ENCODE assay signal across 17 mouse cellular contexts in genomic region chr3:21325329-21325896, GRCm38 (mm10).
A peak's percentile ranks its signal among the peaks of the same experiment; 100 is the strongest.
DNase-seq lines count a peak whose midpoint lies in the region; ATAC-seq and TF ChIP-seq lines count a peak whose summit lies in the region.
"Had no signal": no experiment of that assay in that cellular context is flagged by ENCODE, and none has a peak within 500 bp of the region (broad histone marks: within the 10 kb centered on the region; RNA-seq: fewer than 3 reads in every experiment).

No protein-coding gene starts in this region.

- no peak overlapping the region for H3K9ac ChIP-seq in forebrain, embryonic 13.5 days
- H3K9ac ChIP-seq in hindbrain, postnatal 0 days (replicated peaks; ENCODE audit: low read length) = no peak overlapping the region
- no peak overlapping the region for H3K9ac ChIP-seq in hindbrain, embryonic 14.5 days
- H3K9ac ChIP-seq in neural tube, embryonic 15.5 days (replicated peaks) = no peak overlapping the region
- H3K9ac ChIP-seq: embryonic facial prominence, embryonic 13.5 days had no signal

- no peak overlapping the region for H3K4me2 ChIP-seq in forebrain, embryonic 13.5 days
- H3K4me2 ChIP-seq in hindbrain, postnatal 0 days (ENCODE audit: low read depth, low read length) = no peak overlapping the region
- H3K4me2 ChIP-seq in hindbrain, embryonic 14.5 days (replicated peaks) = no peak overlapping the region
- no peak overlapping the region for H3K4me2 ChIP-seq in neural tube, embryonic 15.5 days
- H3K4me2 ChIP-seq: embryonic facial prominence, embryonic 13.5 days had no signal

- peaks cover 4% of the 10 kb centered on the region for H3K4me1 ChIP-seq in forebrain, embryonic 13.5 days
- no peaks in the 10 kb centered on the region for H3K4me1 ChIP-seq in forebrain, embryonic 10.5 days
- H3K4me1 ChIP-seq in hindbrain, postnatal 0 days (ENCODE audit: insufficient read depth, low read length) = no peaks in the 10 kb centered on the region
- H3K4me1 ChIP-seq in hindbrain, embryonic 14.5 days (replicated peaks; ENCODE audit: control insufficient read depth, insufficient read depth, low read length) = 0 out of 2 replicates have a peak, but pooled peaks cover 5% of the 10 kb centered on the region
- 0 out of 2 replicates have a peak, but pooled peaks cover 4% of the 10 kb centered on the region for H3K4me1 ChIP-seq in neural tube, embryonic 15.5 days
- H3K4me1 ChIP-seq: embryonic facial prominence, embryonic 13.5 days; heart, embryonic 10.5 days had no signal

- no peaks in the 10 kb centered on the region for H3K36me3 ChIP-seq in forebrain, embryonic 13.5 days (ENCODE audit: poor library complexity, severe bottlenecking)
- H3K36me3 ChIP-seq in forebrain, embryonic 10.5 days (replicated peaks) = no peaks in the 10 kb centered on the region
- H3K36me3 ChIP-seq in hindbrain, postnatal 0 days (ENCODE audit: insufficient read depth, low read length) = no peaks in the 10 kb centered on the region
- H3K36me3 ChIP-seq in hindbrain, embryonic 14.5 days (replicated peaks; ENCODE audit: control insufficient read depth, insufficient read depth) = no peaks in the 10 kb centered on the region
- H3K36me3 ChIP-seq in neural tube, embryonic 15.5 days = no peaks in the 10 kb centered on the region
- H3K36me3 ChIP-seq: embryonic facial prominence, embryonic 13.5 days; heart, embryonic 10.5 days had no signal

- no peak for DNase-seq in forebrain, embryonic 10.5 days (ENCODE audit: extremely low spot score, low spot score)
- peak; percentile 2 for DNase-seq in hindbrain, postnatal 0 days (ENCODE audit: low spot score)
- DNase-seq in hindbrain, embryonic 14.5 days (ENCODE audit: low spot score) = no peak
- no peak for DNase-seq in neural tube, embryonic 10.5 days (ENCODE audit: extremely low spot score, low spot score)
- DNase-seq in heart, postnatal 36 days = no peak
- DNase-seq: adrenal gland, postnatal 10 days; cerebellum, adult 18-20 months; cerebellum, adult 9-11 months; cerebellum, postnatal 36 days; gastrocnemius, postnatal 10 days; heart, adult 18-20 months; heart, postnatal 10 days had no signal

- H3K4me3 ChIP-seq in forebrain, embryonic 13.5 days = no peak overlapping the region
- H3K4me3 ChIP-seq in forebrain, embryonic 10.5 days = no peak overlapping the region
- H3K4me3 ChIP-seq in hindbrain, postnatal 0 days (ENCODE audit: low read length) = no peak overlapping the region
- H3K4me3 ChIP-seq in hindbrain, embryonic 14.5 days (replicated peaks; ENCODE audit: low read length) = no peak overlapping the region
- no peak overlapping the region for H3K4me3 ChIP-seq in neural tube, embryonic 15.5 days (replicated peaks)
- H3K4me3 ChIP-seq: embryonic facial prominence, embryonic 13.5 days; heart, embryonic 10.5 days had no signal

- WGBS in forebrain, embryonic 13.5 days = 39% methylated on average over 4 of the region's 4 CpGs
- 62% methylated on average over 4 of the region's 4 CpGs for WGBS in forebrain, embryonic 10.5 days
- WGBS in hindbrain, postnatal 0 days = 44% methylated on average over 4 of the region's 4 CpGs
- WGBS in hindbrain, embryonic 14.5 days = 42% methylated on average over 4 of the region's 4 CpGs
- 47% methylated on average over 4 of the region's 4 CpGs for WGBS in neural tube, embryonic 15.5 days

- no peaks in the 10 kb centered on the region for H3K9me3 ChIP-seq in forebrain, embryonic 13.5 days (replicated peaks)
- no peaks in the 10 kb centered on the region for H3K9me3 ChIP-seq in forebrain, embryonic 10.5 days
- no peaks in the 10 kb centered on the region for H3K9me3 ChIP-seq in hindbrain, postnatal 0 days (ENCODE audit: low read length)
- H3K9me3 ChIP-seq in hindbrain, embryonic 14.5 days (ENCODE audit: control insufficient read depth, low read length) = no peaks in the 10 kb centered on the region
- H3K9me3 ChIP-seq in neural tube, embryonic 15.5 days (replicated peaks) = no peaks in the 10 kb centered on the region
- H3K9me3 ChIP-seq: embryonic facial prominence, embryonic 13.5 days; heart, embryonic 10.5 days had no signal

- no peak overlapping the region for H3K27ac ChIP-seq in forebrain, embryonic 13.5 days
- H3K27ac ChIP-seq in forebrain, embryonic 10.5 days = no peak overlapping the region
- no peak overlapping the region for H3K27ac ChIP-seq in hindbrain, postnatal 0 days
- no peak overlapping the region for H3K27ac ChIP-seq in hindbrain, embryonic 14.5 days
- H3K27ac ChIP-seq in neural tube, embryonic 15.5 days (replicated peaks) = 0 out of 2 replicates have a peak overlapping the region, but pooled peaks have one; percentile 5
- H3K27ac ChIP-seq: embryonic facial prominence, embryonic 13.5 days; heart, embryonic 10.5 days had no signal

- TF ChIP-seq CTCF in hindbrain, postnatal 0 days (IDR thresholded peaks at IDR 0.05; ENCODE audit: low read depth) = no peak

- intact Hi-C loops in heart, postnatal 36 days (cut with DNase I) = no loop called here

- ATAC-seq in forebrain, embryonic 13.5 days = peak; percentile 73; the same call in 1 of the 2 replicates
- no peak for ATAC-seq in hindbrain, postnatal 0 days
- no peak for ATAC-seq in hindbrain, embryonic 14.5 days (ENCODE audit: low FRiP score)
- no peak for ATAC-seq in neural tube, embryonic 15.5 days (ENCODE audit: low FRiP score)
- ATAC-seq: hindbrain, embryonic 16.5 days had no signal

- no peaks in the 10 kb centered on the region for H3K27me3 ChIP-seq in forebrain, embryonic 13.5 days
- no peaks in the 10 kb centered on the region for H3K27me3 ChIP-seq in forebrain, embryonic 10.5 days (ENCODE audit: poor library complexity, severe bottlenecking)
- H3K27me3 ChIP-seq in hindbrain, postnatal 0 days (ENCODE audit: insufficient read depth, low read length) = no peaks in the 10 kb centered on the region
- H3K27me3 ChIP-seq in hindbrain, embryonic 14.5 days (ENCODE audit: control insufficient read depth, insufficient read depth, low read length) = no peaks in the 10 kb centered on the region
- no peaks in the 10 kb centered on the region for H3K27me3 ChIP-seq in neural tube, embryonic 15.5 days (replicated peaks)
- H3K27me3 ChIP-seq: embryonic facial prominence, embryonic 13.5 days had no signal
